27 mouse cellular contexts compared by ENCODE assay signal in genomic region chr2:151036721-151037120, GRCm38 (mm10). TPM values are rescaled to one million over a fixed set of nuclear protein-coding genes. Genes with fewer than 3 reads are reported as not detected.
A peak's percentile ranks its signal among the peaks of the same experiment; 100 is the strongest.
DNase-seq lines count a peak whose midpoint lies in the region; ATAC-seq lines count a peak whose summit lies in the region.
"Had no signal": no experiment of that assay in that cellular context is flagged by ENCODE, and none has a peak within 500 bp of the region (broad histone marks: within the 10 kb centered on the region; RNA-seq: fewer than 3 reads in every experiment).

No protein-coding gene starts in this region.

- H3K27me3 ChIP-seq in heart, embryonic 11.5 days (ENCODE audit: control insufficient read depth, insufficient read depth, low read length), result no peaks in the 10 kb centered on the region
- H3K27me3 ChIP-seq in liver, embryonic 12.5 days (replicated peaks), result no peaks in the 10 kb centered on the region
- H3K27me3 ChIP-seq in liver, embryonic 16.5 days (ENCODE audit: control insufficient read depth, insufficient read depth, low read depth, low read length), result no peaks in the 10 kb centered on the region
- H3K27me3 ChIP-seq: embryonic facial prominence, embryonic 13.5 days; heart, embryonic 12.5 days; hindbrain, embryonic 13.5 days had no signal

- no peak overlapping the region for H3K9ac ChIP-seq in heart, embryonic 11.5 days (ENCODE audit: low read depth, low read length)
- H3K9ac ChIP-seq in liver, embryonic 12.5 days, result peak overlapping the region; percentile 100
- H3K9ac ChIP-seq in liver, embryonic 16.5 days (ENCODE audit: low read depth, low read length), result peak overlapping the region; percentile 99
- H3K9ac ChIP-seq: embryonic facial prominence, embryonic 13.5 days; heart, embryonic 12.5 days; hindbrain, embryonic 13.5 days had no signal

- H3K4me3 ChIP-seq in heart, embryonic 11.5 days (ENCODE audit: low read depth, low read length), result no peak overlapping the region; the same call in 1 of the 2 replicates
- H3K4me3 ChIP-seq in liver, embryonic 12.5 days, result peak overlapping the region; percentile 95
- H3K4me3 ChIP-seq in liver, embryonic 16.5 days (ENCODE audit: low read depth, low read length), result peak overlapping the region; percentile 99
- H3K4me3 ChIP-seq: embryonic facial prominence, embryonic 13.5 days; forebrain, embryonic 10.5 days; heart, embryonic 12.5 days; hindbrain, embryonic 13.5 days had no signal

- no peaks in the 10 kb centered on the region for H3K36me3 ChIP-seq in heart, embryonic 11.5 days (ENCODE audit: control insufficient read depth, insufficient read depth, low read length)
- peaks cover 35% of the 10 kb centered on the region for H3K36me3 ChIP-seq in liver, embryonic 12.5 days
- H3K36me3 ChIP-seq in liver, embryonic 16.5 days (ENCODE audit: control insufficient read depth, insufficient read depth), result peaks cover 3% of the 10 kb centered on the region; the same call in 1 of the 2 replicates
- H3K36me3 ChIP-seq: hindbrain, embryonic 13.5 days had no signal

- H3K9me3 ChIP-seq in heart, embryonic 11.5 days (replicated peaks; ENCODE audit: control insufficient read depth, low read length), result no peaks in the 10 kb centered on the region
- H3K9me3 ChIP-seq in liver, embryonic 12.5 days (replicated peaks), result no peaks in the 10 kb centered on the region
- no peaks in the 10 kb centered on the region for H3K9me3 ChIP-seq in liver, embryonic 16.5 days (replicated peaks; ENCODE audit: control insufficient read depth, low read length)
- H3K9me3 ChIP-seq: heart, embryonic 12.5 days; hindbrain, embryonic 13.5 days had no signal

- no peak for ATAC-seq in heart, embryonic 11.5 days (replicated peaks; ENCODE audit: insufficient number of reproducible peaks, low FRiP score, low TSS enrichment)
- no peak for ATAC-seq in liver, embryonic 12.5 days
- ATAC-seq in liver, embryonic 16.5 days (ENCODE audit: low read depth), result no peak
- ATAC-seq: forebrain, embryonic 14.5 days; hindbrain, postnatal 0 days had no signal

- no peak for DNase-seq in heart, postnatal 36 days
- peak; percentile 23 for DNase-seq in c-Kit-positive CD71-positive TER-119-positive erythroid progenitor cells, embryonic 14.5 days (ENCODE audit: low spot score)
- no peak for DNase-seq in embryo, embryonic 9.5 days (ENCODE audit: extremely low spot score)
- DNase-seq in layer of hippocampus, adult 9-10 months (ENCODE audit: low spot score), result no peak
- DNase-seq: adrenal gland, adult 8-10 months; adrenal gland, postnatal 36 days; cerebellum, adult 11-12 months; cerebellum, adult 9-10 months; cerebellum, postnatal 25 days; gastrocnemius, postnatal 36 days; heart, adult 18-20 months had no signal

- intact Hi-C loops in heart, postnatal 36 days (cut with DNase I), result loop anchor here (10.0 kb wide), 1 partner anchor 902 kb away; the partner anchor contains the start of gene Zfp120

- 47% methylated on average over 2 of the region's 2 CpGs for WGBS in heart, embryonic 11.5 days (ENCODE audit: insufficient replicate concordance)
- WGBS in liver, embryonic 12.5 days (ENCODE audit: insufficient replicate concordance), result 33% methylated on average over 2 of the region's 2 CpGs
- WGBS in liver, embryonic 16.5 days (ENCODE audit: insufficient replicate concordance), result 28% methylated on average over 2 of the region's 2 CpGs

- H3K4me1 ChIP-seq in heart, embryonic 11.5 days (ENCODE audit: control insufficient read depth, insufficient read depth, low read length), result peaks cover 8% of the 10 kb centered on the region; the same call in 1 of the 2 replicates
- H3K4me1 ChIP-seq in liver, embryonic 12.5 days, result peaks cover 72% of the 10 kb centered on the region
- H3K4me1 ChIP-seq in liver, embryonic 16.5 days (ENCODE audit: control insufficient read depth, low read depth, low read length), result peaks cover 27% of the 10 kb centered on the region

- H3K4me2 ChIP-seq in heart, embryonic 11.5 days, result peak overlapping the region; percentile 52
- peak overlapping the region; percentile 88 for H3K4me2 ChIP-seq in liver, embryonic 12.5 days
- H3K4me2 ChIP-seq in liver, embryonic 16.5 days (ENCODE audit: low read depth, low read length), result peak overlapping the region; percentile 75
- H3K4me2 ChIP-seq: embryonic facial prominence, embryonic 13.5 days; heart, embryonic 12.5 days; hindbrain, embryonic 13.5 days had no signal

- H3K27ac ChIP-seq in heart, embryonic 11.5 days (ENCODE audit: low read depth, low read length), result no peak overlapping the region
- H3K27ac ChIP-seq in liver, embryonic 12.5 days, result peak overlapping the region; percentile 96
- peak overlapping the region; percentile 85 for H3K27ac ChIP-seq in liver, embryonic 16.5 days (ENCODE audit: low read length)
- H3K27ac ChIP-seq: embryonic facial prominence, embryonic 13.5 days; forebrain, embryonic 10.5 days; hindbrain, embryonic 13.5 days; hindbrain, postnatal 0 days had no signal

RNA-seq across cellular contexts. Expression of gene Ninl, which starts 2.5 kb away (rescaled TPM):
- polyA plus RNA-seq in heart, embryonic 11.5 days (2014; fragmentation: Nextera tagmentation; extraction: Ambion mirVana), result 7.0 and 8.0 TPM in 2 replicates
- 1 to 10 TPM; 1.4 to 1.7 TPM for total RNA-seq in heart, postnatal 36 days (2021)
- 18.6 and 18.7 TPM in 2 replicates for polyA plus RNA-seq in liver, embryonic 12.5 days (2016; fragmentation: Nextera tagmentation; extraction: Ambion mirVana)
- 12.4 and 13.1 TPM in 2 replicates for polyA plus RNA-seq in liver, embryonic 16.5 days (2015; fragmentation: Nextera tagmentation; extraction: Ambion mirVana)

RNA-seq across cellular contexts. Expression of gene Nanp, which starts 2.5 kb away (rescaled TPM):
- polyA plus RNA-seq in heart, embryonic 11.5 days (2014; fragmentation: Nextera tagmentation; extraction: Ambion mirVana), result 28.6 and 36.4 TPM in 2 replicates
- 1 to 10 TPM; 1.6 to 2.3 TPM for total RNA-seq in heart, postnatal 36 days (2021)
- 74.4 and 76.2 TPM in 2 replicates for polyA plus RNA-seq in liver, embryonic 12.5 days (2016; fragmentation: Nextera tagmentation; extraction: Ambion mirVana)
- 47.7 and 60.8 TPM in 2 replicates for polyA plus RNA-seq in liver, embryonic 16.5 days (2015; fragmentation: Nextera tagmentation; extraction: Ambion mirVana)

RNA-seq across cellular contexts. Expression of gene Gm14151, which starts 55.4 kb away (rescaled TPM):
- polyA plus RNA-seq in heart, embryonic 11.5 days (2014; fragmentation: Nextera tagmentation; extraction: Ambion mirVana), result not detected in 2 replicates
- not detected for total RNA-seq in heart, postnatal 36 days (2021)
- not detected in 2 replicates for polyA plus RNA-seq in liver, embryonic 12.5 days (2016; fragmentation: Nextera tagmentation; extraction: Ambion mirVana)
- not detected in 2 replicates for polyA plus RNA-seq in liver, embryonic 16.5 days (2015; fragmentation: Nextera tagmentation; extraction: Ambion mirVana)
- total RNA-seq: adrenal gland, adult 8-10 months; adrenal gland, postnatal 36 days; ES-E14; gastrocnemius, adult 8-10 months; gastrocnemius, postnatal 36 days; heart, adult 18-20 months; hematopoietic stem cell, adult 5-6 weeks; hindbrain, postnatal 0 days had no signal
- polyA plus RNA-seq: brain, embryonic 14.5 days; cortical plate, adult 2 months; embryonic facial prominence, embryonic 13.5 days; forebrain, embryonic 10.5 days; forebrain, embryonic 14.5 days; heart, embryonic 12.5 days; heart, postnatal 0 days; hindbrain, embryonic 13.5 days; hindbrain, postnatal 0 days; intestine, embryonic 14.5 days had no signal
